Mouse (Mus musculus) embryonic facial prominence, embryonic 13.5 days (tissue): ENCODE results near the gene Lasp1. TPM values are rescaled to one million over a fixed set of nuclear protein-coding genes. Genes with fewer than 3 reads are reported as not detected.
"Not testable (repeated sequence)": the region's sequence is repeated elsewhere in the genome, so short reads cannot be mapped to it uniquely, and the experiment has no call there.

Source experiments
- ATAC-seq: fragments of 200-750 bp; cut with Nextera tagmentation; 2 replicates; pipeline ENCODE4 v1.8.0; 2017; ENCODE audit warnings: low read depth; ENCODE audit not compliant: insufficient number of reproducible peaks, insufficient read depth, low FRiP score, low TSS enrichment
- H3K27ac ChIP-seq: fragments of 300-500 bp; sonication (generic); 2 replicates; pipeline ENCODE4 v1.5.1; 2015; ENCODE audit warnings: moderate library complexity, mild to moderate bottlenecking, inconsistent platforms
- H3K27me3 ChIP-seq: fragments of 300-500 bp; sonication (generic); 2 replicates; pipeline ENCODE4 v1.6.1; 2015; ENCODE audit warnings: mild to moderate bottlenecking, inconsistent platforms
- H3K36me3 ChIP-seq: fragments of 300-500 bp; sonication (generic); 2 replicates; pipeline ENCODE4 v1.6.1; 2015; ENCODE audit warnings: mild to moderate bottlenecking, inconsistent platforms
- H3K4me1 ChIP-seq: fragments of 300-500 bp; sonication (generic); 2 replicates; pipeline ENCODE4 v1.6.1; 2015; ENCODE audit warnings: inconsistent platforms
- H3K4me2 ChIP-seq: fragments of 300-500 bp; sonication (generic); 2 replicates; pipeline ENCODE4 v1.6.1; 2015; ENCODE audit warnings: moderate library complexity, mild to moderate bottlenecking, inconsistent platforms
- H3K4me3 ChIP-seq: fragments of 300-500 bp; sonication (generic); 2 replicates; pipeline ENCODE4 v1.5.1; 2015; ENCODE audit warnings: mild to moderate bottlenecking, inconsistent platforms
- H3K9ac ChIP-seq: fragments of 300-500 bp; sonication (generic); 2 replicates; pipeline ENCODE4 v1.6.1; 2015; ENCODE audit warnings: mild to moderate bottlenecking, inconsistent platforms
- H3K9me3 ChIP-seq: fragments of 300-500 bp; sonication (generic); 2 replicates; pipeline ENCODE4 v1.6.1; 2016; ENCODE audit warnings: inconsistent platforms
- WGBS: fragments of 180-500 bp; shearing (Covaris S2); methylation state at CpG from one replicate; pipeline ENCODE4 v1.1.7; 2015; ENCODE audit warnings: mixed read lengths; 5-methylcytosine and 5-hydroxymethylcytosine counted together
- polyA plus RNA-seq: library from polyadenylated mRNA; unstranded; fragments of >200 nt; fragmentation: Nextera tagmentation; extraction: Ambion mirVana; gene quantifications from 2 replicates; pipeline ENCODE4 v1.2.1, GENCODE M21; 2015

Lasp1 gene
- polyA plus RNA-seq, 1 experiment from 2014 or later, result 131 TPM

DNA sequence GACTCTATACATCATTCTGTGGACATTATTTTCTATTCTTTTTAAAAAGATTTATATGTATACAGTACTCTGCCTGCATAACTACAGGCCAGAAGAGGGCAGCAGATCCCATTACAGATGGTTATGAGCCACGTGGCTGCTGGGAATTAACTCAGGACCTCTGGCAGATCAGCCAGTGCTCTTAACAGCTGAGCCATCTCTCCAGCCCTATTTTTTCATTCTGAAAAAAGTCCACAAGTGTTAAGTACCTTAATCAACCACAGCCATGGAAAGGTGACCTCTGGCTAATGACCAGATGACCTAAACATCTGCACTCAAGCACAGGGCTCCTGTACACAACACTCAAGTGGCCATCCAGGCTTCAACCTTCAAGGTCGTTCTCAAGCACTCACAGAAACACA lies 21.7 kb upstream of the Lasp1 start:
- 41% methylated on average over 2 of the region's 2 CpGs for WGBS
- Histone ChIP-seq H3K27ac (no peak overlapping the region), H3K36me3 (peaks cover 58% of the 10 kb centered on the region), H3K27me3 (no peaks in the 10 kb centered on the region), H3K9me3 (no peaks in the 10 kb centered on the region), H3K9ac (no peak overlapping the region), H3K4me2 (no peak overlapping the region), H3K4me3 (no peak overlapping the region), H3K4me1 (peaks cover 16% of the 10 kb centered on the region)
- no peak for ATAC-seq

DNA sequence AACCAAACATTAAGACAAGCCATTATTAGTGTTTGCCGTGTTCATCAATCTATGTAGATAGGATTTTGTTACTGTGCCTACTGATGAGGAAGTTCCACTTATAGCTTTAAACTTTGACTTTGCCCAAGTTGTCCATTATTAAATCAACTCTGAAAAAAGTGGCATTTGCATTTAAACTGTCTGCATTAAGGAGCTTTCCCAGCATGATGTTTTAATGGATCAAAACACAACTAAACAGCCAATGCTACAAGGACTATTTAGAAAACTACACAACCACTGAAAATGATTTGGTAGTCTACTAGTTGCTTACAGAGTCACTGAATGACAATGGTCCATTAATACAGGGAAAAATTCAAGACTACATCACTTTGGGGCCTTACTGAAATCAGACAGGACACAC lies 19.9 kb upstream of the Lasp1 start:
- Histone ChIP-seq H3K36me3 (peaks cover 58% of the 10 kb centered on the region), H3K27me3 (no peaks in the 10 kb centered on the region), H3K4me3 (0 out of 2 replicates have a peak overlapping the region, but pooled peaks have one; percentile 2), H3K9ac (no peak overlapping the region), H3K27ac (no peak overlapping the region), H3K4me1 (peaks cover 20% of the 10 kb centered on the region), H3K4me2 (no peak overlapping the region), H3K9me3 (no peaks in the 10 kb centered on the region)
- ATAC-seq, result no peak
- WGBS, result 98% methylated on average over 1 of the region's 1 CpGs

DNA sequence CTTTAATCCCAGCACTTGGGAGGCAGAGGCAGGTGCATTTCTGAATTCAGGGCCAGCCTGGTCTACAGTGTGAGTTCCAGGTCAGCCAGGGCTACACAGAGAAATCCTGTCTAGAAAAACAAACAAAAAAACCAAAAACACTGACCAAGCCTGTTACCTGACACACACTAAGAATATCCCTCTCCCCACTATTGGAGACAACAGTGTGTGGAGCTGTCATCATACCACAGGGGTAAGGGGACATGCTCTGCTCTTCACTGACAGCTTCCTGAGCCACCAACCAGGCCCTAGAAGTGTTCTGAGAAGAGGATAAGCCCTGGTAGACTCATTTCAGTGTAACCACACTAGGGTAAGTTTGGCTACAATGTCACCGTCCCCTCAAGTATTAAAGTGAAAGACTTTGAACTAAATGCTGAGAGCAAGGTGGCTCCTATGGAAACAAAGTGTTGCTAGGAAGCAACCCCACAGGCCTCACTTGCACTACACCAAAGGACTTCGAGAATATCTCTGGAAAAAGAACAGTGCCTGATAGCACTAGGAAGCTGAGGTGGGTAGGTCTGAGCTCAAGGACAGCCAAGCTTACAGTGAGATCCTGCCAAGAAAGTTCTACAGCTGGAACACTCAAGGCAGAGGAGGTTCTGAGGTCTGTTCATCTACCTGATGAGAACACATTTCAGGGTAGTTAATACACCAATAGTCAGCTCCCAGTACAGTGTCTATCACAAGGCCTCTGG lies 18.7 kb upstream of the Lasp1 start:
- Histone ChIP-seq H3K4me3 (peak overlapping the region; percentile 79), H3K27ac (no peak overlapping the region), H3K9me3 (no peaks in the 10 kb centered on the region), H3K36me3 (peaks cover 58% of the 10 kb centered on the region), H3K27me3 (no peaks in the 10 kb centered on the region), H3K4me1 (peaks cover 20% of the 10 kb centered on the region), H3K4me2 (peak overlapping the region; percentile 70), H3K9ac (peak overlapping the region; percentile 97)
- 81% methylated on average over 2 of the region's 2 CpGs for WGBS
- no peak for ATAC-seq

DNA sequence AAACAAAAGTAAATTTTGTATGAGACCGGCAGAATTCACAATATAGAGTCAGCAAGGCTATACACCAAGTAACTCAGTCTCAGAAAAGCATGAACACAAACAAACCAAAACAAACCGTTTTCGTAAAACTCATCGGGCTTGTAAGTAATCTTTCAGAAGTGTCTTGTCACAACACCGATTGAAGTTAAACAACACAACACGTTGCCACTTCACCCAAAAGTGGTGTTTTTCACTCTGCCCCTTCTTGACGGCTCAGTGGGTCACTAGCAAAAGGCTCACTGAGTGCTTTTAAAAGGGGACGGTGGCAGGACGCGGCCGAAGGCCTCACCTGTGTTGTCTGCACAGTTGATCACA lies 17.3 kb upstream of the Lasp1 start:
- Histone ChIP-seq H3K4me1 (peaks cover 20% of the 10 kb centered on the region), H3K27ac (peak overlapping the region; percentile 95), H3K36me3 (peaks cover 46% of the 10 kb centered on the region), H3K27me3 (no peaks in the 10 kb centered on the region), H3K9ac (peak overlapping the region; percentile 97), H3K4me2 (peak overlapping the region; percentile 70), H3K4me3 (peak overlapping the region; percentile 79), H3K9me3 (no peaks in the 10 kb centered on the region)
- under 1% methylated on average over 11 of the region's 11 CpGs for WGBS
- no peak for ATAC-seq

DNA sequence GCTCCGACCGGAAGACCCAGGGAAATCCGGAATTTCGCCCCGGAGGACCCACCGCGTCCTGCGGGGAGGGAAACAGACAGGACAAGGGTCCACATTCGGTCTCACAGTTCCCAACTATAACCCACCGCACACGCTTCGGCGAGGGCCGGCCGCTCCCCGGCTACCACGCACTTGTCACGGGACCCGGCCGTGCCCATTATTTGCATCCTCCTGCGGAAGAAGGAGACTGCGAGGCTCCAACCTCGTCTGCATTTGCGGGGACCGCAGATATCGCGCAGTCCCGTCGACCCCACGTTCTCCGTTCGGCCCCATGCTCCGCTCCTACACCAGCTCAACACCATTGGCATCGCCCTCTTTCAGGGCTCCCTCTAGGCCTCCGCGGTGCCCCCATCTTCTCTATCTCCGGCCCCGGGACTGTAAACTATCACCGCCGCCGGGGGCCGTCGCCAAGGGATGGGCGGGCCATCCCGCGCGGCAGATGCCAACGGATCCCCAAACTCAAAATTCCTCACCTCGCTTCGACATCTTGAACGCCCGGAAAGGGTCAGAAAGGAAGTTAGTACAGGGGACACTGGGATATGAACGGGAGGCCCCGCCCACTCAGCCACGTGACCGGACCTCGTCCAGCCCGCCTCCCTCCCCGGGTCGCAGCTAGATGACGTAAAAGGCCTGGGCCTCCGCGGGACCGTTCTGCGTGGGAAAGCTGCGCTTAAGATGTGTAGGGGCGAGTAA lies 16.8 kb upstream of the Lasp1 start, which contains the start of gene Rpl23:
Rpl23 (minus strand) TSS at position 606 of the 732 bp plus-strand sequence.
- Histone ChIP-seq H3K4me3 (peak within 1 kb of the TSS; percentile 79), H3K4me1 (peaks cover 20% of the 10 kb centered on the region), H3K4me2 (peak within 1 kb of the TSS; percentile 70), H3K9ac (peak within 1 kb of the TSS; percentile 97), H3K9me3 (no peaks in the 10 kb centered on the region), H3K27me3 (no peaks in the 10 kb centered on the region), H3K36me3 (peaks cover 40% of the 10 kb centered on the region), H3K27ac (peak within 1 kb of the TSS; percentile 95)
- under 1% methylated on average over 67 of the region's 67 CpGs for WGBS
- ATAC-seq, result peak; percentile 91

DNA sequence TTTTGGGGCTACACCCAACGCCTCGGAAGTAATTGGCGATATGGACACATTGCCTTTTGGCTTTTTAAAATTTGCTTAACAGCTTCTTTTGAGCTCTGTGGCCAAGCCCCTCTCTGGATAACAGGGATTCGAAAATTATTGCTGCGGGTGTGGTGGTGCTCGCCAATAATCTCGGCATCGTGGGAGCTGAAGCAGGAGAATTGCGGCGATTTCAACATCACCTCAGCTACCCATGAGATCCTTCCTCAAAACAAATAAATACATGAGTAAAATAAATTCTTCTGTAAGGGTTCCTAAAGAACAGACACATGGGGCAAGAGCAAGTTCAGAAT lies 16.3 kb upstream of the Lasp1 start:
- Histone ChIP-seq H3K27me3 (no peaks in the 10 kb centered on the region), H3K4me3 (peak overlapping the region; percentile 79), H3K36me3 (peaks cover 35% of the 10 kb centered on the region), H3K4me1 (peaks cover 20% of the 10 kb centered on the region), H3K4me2 (peak overlapping the region; percentile 70), H3K27ac (peak overlapping the region; percentile 95), H3K9ac (peak overlapping the region; percentile 97), H3K9me3 (no peaks in the 10 kb centered on the region)
- no peak for ATAC-seq
- under 1% methylated on average over 10 of the region's 10 CpGs for WGBS

DNA sequence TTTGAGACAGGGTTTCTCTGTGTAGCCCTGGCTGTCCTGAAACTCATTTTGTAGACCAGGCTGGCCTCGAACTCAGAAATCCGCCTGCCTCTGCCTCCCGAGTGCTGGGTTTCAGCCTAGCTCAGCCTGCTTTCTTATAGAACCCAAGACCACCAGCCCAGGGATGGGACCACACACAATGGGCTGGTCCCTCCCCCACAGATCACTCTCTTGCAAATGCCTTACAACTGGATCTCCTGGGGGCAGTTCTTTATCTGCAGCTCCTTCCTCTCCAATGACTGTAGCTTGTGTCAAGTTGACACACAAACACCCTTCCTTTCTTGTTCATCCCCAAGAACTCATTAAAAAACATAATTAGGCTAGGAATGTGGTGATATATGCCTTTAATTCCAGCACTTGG lies 10.8 kb upstream of the Lasp1 start:
- ATAC-seq, result no peak
- no peaks in the 10 kb centered on the region for H3K27me3 ChIP-seq
- no peak overlapping the region for H3K4me2 ChIP-seq
- 82% methylated on average over 3 of the region's 3 CpGs for WGBS
- H3K36me3 ChIP-seq, result no peaks in the 10 kb centered on the region
- no peak overlapping the region for H3K4me3 ChIP-seq
- no peak overlapping the region for H3K27ac ChIP-seq
- no peaks in the 10 kb centered on the region for H3K9me3 ChIP-seq
- peaks cover 3% of the 10 kb centered on the region; the same call in 1 of the 2 replicates for H3K4me1 ChIP-seq
- no peak overlapping the region for H3K9ac ChIP-seq

DNA sequence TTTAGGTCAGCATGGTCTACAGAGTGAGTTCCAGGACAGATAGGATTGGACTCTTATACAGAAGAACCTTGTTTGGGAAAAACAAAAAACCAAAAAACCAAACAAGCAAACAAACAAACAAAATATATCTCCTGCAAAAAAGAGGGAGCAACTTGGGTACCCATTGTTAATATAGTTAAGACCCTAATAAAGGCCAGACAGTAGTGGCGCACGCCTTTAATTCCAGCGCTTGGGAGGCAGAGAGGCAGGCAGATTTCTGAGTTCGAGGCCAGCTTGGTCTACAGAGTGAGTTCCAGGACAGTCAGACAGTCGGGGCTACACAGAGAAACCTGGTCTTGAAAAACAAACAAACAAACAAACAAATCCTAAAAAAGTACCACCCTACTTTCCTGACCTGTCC lies 9.1 kb upstream of the Lasp1 start:
- no peaks in the 10 kb centered on the region for H3K4me1 ChIP-seq
- no peak overlapping the region for H3K9ac ChIP-seq
- H3K36me3 ChIP-seq, result no peaks in the 10 kb centered on the region
- no peaks in the 10 kb centered on the region for H3K27me3 ChIP-seq
- no peak overlapping the region for H3K4me2 ChIP-seq
- no peak overlapping the region for H3K27ac ChIP-seq
- H3K4me3 ChIP-seq, result no peak overlapping the region
- no peaks in the 10 kb centered on the region for H3K9me3 ChIP-seq
- ATAC-seq, result no peak
- 83% methylated on average over 5 of the region's 5 CpGs for WGBS

DNA sequence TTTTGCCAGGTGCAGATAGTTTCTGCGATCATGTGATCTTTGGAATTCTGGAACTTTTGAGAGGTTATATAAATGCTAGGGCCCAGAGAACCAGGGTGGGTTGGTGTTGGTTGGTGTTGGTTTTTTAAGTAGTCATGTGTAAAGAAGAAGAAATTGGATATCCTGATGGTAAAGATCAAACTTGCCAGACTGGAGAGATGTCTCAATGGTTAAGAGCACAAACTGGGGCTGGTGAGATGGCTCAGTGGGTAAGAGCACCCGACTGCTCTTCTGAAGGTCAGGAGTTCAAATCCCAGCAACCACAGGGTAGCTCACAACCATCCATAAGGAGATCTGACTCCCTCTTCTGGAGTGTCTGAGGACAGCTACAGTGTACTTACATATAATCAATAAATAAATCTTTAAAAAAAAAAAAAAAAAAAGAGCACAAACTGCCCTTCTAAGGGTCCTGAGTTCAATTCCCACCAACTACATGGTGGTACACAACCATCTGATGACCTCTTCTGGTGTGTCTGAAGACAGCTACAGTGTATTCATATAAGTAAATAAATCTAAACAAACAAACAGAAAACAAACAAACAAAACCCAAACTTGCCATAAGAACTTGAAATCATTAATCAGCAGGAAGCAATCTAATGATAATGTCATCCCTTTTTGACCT lies 7.9 kb upstream of the Lasp1 start:
- not testable (repeated sequence) for ATAC-seq, H3K9ac ChIP-seq, H3K9me3 ChIP-seq, H3K27ac ChIP-seq, H3K4me1 ChIP-seq, H3K4me3 ChIP-seq, H3K27me3 ChIP-seq, H3K36me3 ChIP-seq, H3K4me2 ChIP-seq
- WGBS, result 64% methylated on average over 2 of the region's 2 CpGs

DNA sequence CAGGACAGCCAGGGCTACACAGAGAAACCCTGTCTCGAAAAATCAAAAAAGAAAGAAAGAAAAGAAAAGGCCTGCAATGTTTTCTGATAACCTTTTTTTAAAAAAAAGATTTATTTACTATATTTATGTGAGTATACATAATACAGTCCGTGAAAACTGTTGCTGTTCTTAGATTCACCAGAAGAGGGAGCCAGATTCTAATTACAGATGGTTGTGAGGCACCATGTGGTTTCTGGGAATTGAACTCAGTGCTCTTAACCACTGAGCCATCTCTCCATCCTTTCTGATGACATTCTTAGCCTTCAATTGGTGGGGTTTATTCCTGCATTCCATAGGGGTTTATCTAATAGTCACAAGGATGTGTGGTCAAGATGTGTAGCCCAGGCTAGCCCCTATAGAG lies 5.6 kb upstream of the Lasp1 start:
- no peak overlapping the region for H3K9ac ChIP-seq
- no peak for ATAC-seq
- H3K27me3 ChIP-seq, result no peaks in the 10 kb centered on the region
- H3K36me3 ChIP-seq, result no peaks in the 10 kb centered on the region
- 7% methylated on average over 2 of the region's 2 CpGs for WGBS
- no peak overlapping the region for H3K4me3 ChIP-seq
- peaks cover 1% of the 10 kb centered on the region; the same call in 1 of the 2 replicates for H3K4me1 ChIP-seq
- H3K27ac ChIP-seq, result no peak overlapping the region
- H3K9me3 ChIP-seq, result no peaks in the 10 kb centered on the region
- no peak overlapping the region for H3K4me2 ChIP-seq

DNA sequence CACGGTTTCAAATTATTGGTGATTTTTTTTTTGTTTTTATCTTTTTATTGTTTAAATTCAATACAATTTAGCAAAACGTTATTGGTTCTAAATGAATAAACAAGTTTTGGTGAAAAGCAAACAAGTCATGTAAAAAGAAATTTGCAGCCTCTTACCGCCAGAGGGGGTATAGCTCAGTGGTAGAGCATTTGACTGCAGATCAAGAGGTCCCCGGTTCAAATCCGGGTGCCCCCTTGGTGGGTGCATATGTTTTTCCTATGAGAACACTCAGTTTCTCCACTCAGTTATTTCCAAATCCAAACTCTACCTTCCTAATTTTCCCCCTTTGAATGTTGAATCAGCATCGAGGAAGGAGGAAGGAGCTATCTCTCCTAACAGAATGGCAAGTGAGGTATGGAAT lies 1.9 kb upstream of the Lasp1 start:
- H3K4me2 ChIP-seq, result no peak overlapping the region
- H3K27ac ChIP-seq, result no peak overlapping the region
- H3K9ac ChIP-seq, result no peak overlapping the region
- no peaks in the 10 kb centered on the region for H3K27me3 ChIP-seq
- peaks cover 16% of the 10 kb centered on the region for H3K4me1 ChIP-seq
- no peak for ATAC-seq
- no peaks in the 10 kb centered on the region for H3K36me3 ChIP-seq
- 4% methylated on average over 6 of the region's 6 CpGs for WGBS
- H3K4me3 ChIP-seq, result no peak overlapping the region
- no peaks in the 10 kb centered on the region for H3K9me3 ChIP-seq
